Mouse (Mus musculus): ENCODE data around the gene Krt2. TPM values are rescaled to one million over a fixed set of nuclear protein-coding genes. Genes with fewer than 3 reads are reported as not detected.

The Krt2 gene
- not detected in 2 replicates for polyA plus RNA-seq (2012; rRNA removed)

GRCm38 (mm10) chr15:101817875-101818274, at the start of gene Krt2:
TSS of gene Krt2 (minus strand) at chr15:101818169.
- Histone ChIP-seq H3K27me3 (ENCODE audit: control insufficient read depth, insufficient read depth, low read length) (no peaks in the 10 kb centered on the region), H3K27ac (ENCODE audit: control insufficient read depth, insufficient read depth, low read depth, low read length) (no peak within 1 kb of the TSS), H3K4me1 (ENCODE audit: control insufficient read depth, insufficient read depth, low read length) (no peaks in the 10 kb centered on the region; the same call in 1 of the 2 replicates), H3K4me3 (ENCODE audit: control insufficient read depth, low read depth, low read length) (peak within 1 kb of the TSS; percentile 29; the same call in 1 of the 2 replicates), H3K36me3 (ENCODE audit: control insufficient read depth, insufficient read depth, low read length) (no peaks in the 10 kb centered on the region)
- TF ChIP-seq CTCF (IDR thresholded peaks at IDR 0.05; ENCODE audit: control insufficient read depth, insufficient read depth, insufficient replicate concordance, low read depth, low read length) (no peak), POLR2A (IDR thresholded peaks at IDR 0.05; ENCODE audit: control insufficient read depth, low read depth, low read length) (no peak)

- no peaks in the 10 kb centered on the region; the same call in 1 of the 2 replicates for H3K4me1 ChIP-seq (ENCODE audit: control insufficient read depth, insufficient read depth, low read length)
- H3K4me3 ChIP-seq (ENCODE audit: control insufficient read depth, low read depth, low read length), result no peak overlapping the region
- H3K36me3 ChIP-seq (ENCODE audit: control insufficient read depth, insufficient read depth, low read length), result no peaks in the 10 kb centered on the region
- no peaks in the 10 kb centered on the region for H3K27me3 ChIP-seq (ENCODE audit: control insufficient read depth, insufficient read depth, low read length)
- H3K27ac ChIP-seq (ENCODE audit: control insufficient read depth, insufficient read depth, low read depth, low read length), result no peak overlapping the region
- TF ChIP-seq CTCF (IDR thresholded peaks at IDR 0.05; ENCODE audit: control insufficient read depth, insufficient read depth, insufficient replicate concordance, low read depth, low read length) (no peak), POLR2A (IDR thresholded peaks at IDR 0.05; ENCODE audit: control insufficient read depth, low read depth, low read length) (no peak)
Observed at GRCm38 (mm10) chr15:101866754-101867153, 48.8 kb upstream of the Krt2 start.

- Histone ChIP-seq H3K27ac (ENCODE audit: control insufficient read depth, insufficient read depth, low read depth, low read length) (no peak overlapping the region), H3K4me3 (ENCODE audit: control insufficient read depth, low read depth, low read length) (no peak overlapping the region), H3K36me3 (ENCODE audit: control insufficient read depth, insufficient read depth, low read length) (no peaks in the 10 kb centered on the region), H3K4me1 (ENCODE audit: control insufficient read depth, insufficient read depth, low read length) (peaks cover 10% of the 10 kb centered on the region), H3K27me3 (ENCODE audit: control insufficient read depth, insufficient read depth, low read length) (peaks cover 6% of the 10 kb centered on the region)
- TF ChIP-seq CTCF (IDR thresholded peaks at IDR 0.05; ENCODE audit: control insufficient read depth, insufficient read depth, insufficient replicate concordance, low read depth, low read length), result no peak; the same call in 1 of the 2 replicates
- TF ChIP-seq POLR2A (IDR thresholded peaks at IDR 0.05; ENCODE audit: control insufficient read depth, low read depth, low read length), result no peak
Observed at GRCm38 (mm10) chr15:101860421-101861130, 42.6 kb upstream of the Krt2 start.

GRCm38 (mm10) chr15:101859735-101860170, 41.8 kb upstream of the Krt2 start:
- Histone ChIP-seq H3K36me3 (ENCODE audit: control insufficient read depth, insufficient read depth, low read length) (no peaks in the 10 kb centered on the region), H3K4me3 (ENCODE audit: control insufficient read depth, low read depth, low read length) (peak overlapping the region; percentile 67), H3K27me3 (ENCODE audit: control insufficient read depth, insufficient read depth, low read length) (peaks cover 6% of the 10 kb centered on the region), H3K4me1 (ENCODE audit: control insufficient read depth, insufficient read depth, low read length) (peaks cover 10% of the 10 kb centered on the region), H3K27ac (ENCODE audit: control insufficient read depth, insufficient read depth, low read depth, low read length) (no peak overlapping the region)
- no peak for TF ChIP-seq CTCF (IDR thresholded peaks at IDR 0.05; ENCODE audit: control insufficient read depth, insufficient read depth, insufficient replicate concordance, low read depth, low read length)
- no peak for TF ChIP-seq POLR2A (IDR thresholded peaks at IDR 0.05; ENCODE audit: control insufficient read depth, low read depth, low read length)

GRCm38 (mm10) chr15:101858673-101859425, 40.9 kb upstream of the Krt2 start:
- Histone ChIP-seq H3K36me3 (ENCODE audit: control insufficient read depth, insufficient read depth, low read length) (no peaks in the 10 kb centered on the region), H3K27ac (ENCODE audit: control insufficient read depth, insufficient read depth, low read depth, low read length) (no peak overlapping the region), H3K4me1 (ENCODE audit: control insufficient read depth, insufficient read depth, low read length) (peaks cover 10% of the 10 kb centered on the region), H3K27me3 (ENCODE audit: control insufficient read depth, insufficient read depth, low read length) (peaks cover 6% of the 10 kb centered on the region), H3K4me3 (ENCODE audit: control insufficient read depth, low read depth, low read length) (peak overlapping the region; percentile 67; the same call in 1 of the 2 replicates)
- TF ChIP-seq CTCF (IDR thresholded peaks at IDR 0.05; ENCODE audit: control insufficient read depth, insufficient read depth, insufficient replicate concordance, low read depth, low read length) (no peak), POLR2A (IDR thresholded peaks at IDR 0.05; ENCODE audit: control insufficient read depth, low read depth, low read length) (no peak)

GRCm38 (mm10) chr15:101856696-101857095, 38.7 kb upstream of the Krt2 start:
- TF ChIP-seq CTCF (IDR thresholded peaks at IDR 0.05; ENCODE audit: control insufficient read depth, insufficient read depth, insufficient replicate concordance, low read depth, low read length) (no peak), POLR2A (IDR thresholded peaks at IDR 0.05; ENCODE audit: control insufficient read depth, low read depth, low read length) (no peak)
- Histone ChIP-seq H3K4me3 (ENCODE audit: control insufficient read depth, low read depth, low read length) (no peak overlapping the region), H3K36me3 (ENCODE audit: control insufficient read depth, insufficient read depth, low read length) (no peaks in the 10 kb centered on the region), H3K27me3 (ENCODE audit: control insufficient read depth, insufficient read depth, low read length) (peaks cover 6% of the 10 kb centered on the region), H3K27ac (ENCODE audit: control insufficient read depth, insufficient read depth, low read depth, low read length) (no peak overlapping the region), H3K4me1 (ENCODE audit: control insufficient read depth, insufficient read depth, low read length) (peaks cover 10% of the 10 kb centered on the region)

GRCm38 (mm10) chr15:101855732-101856131, 37.8 kb upstream of the Krt2 start:
- peaks cover 6% of the 10 kb centered on the region for H3K27me3 ChIP-seq (ENCODE audit: control insufficient read depth, insufficient read depth, low read length)
- no peak overlapping the region for H3K4me3 ChIP-seq (ENCODE audit: control insufficient read depth, low read depth, low read length)
- TF ChIP-seq CTCF (IDR thresholded peaks at IDR 0.05; ENCODE audit: control insufficient read depth, insufficient read depth, insufficient replicate concordance, low read depth, low read length) (no peak), POLR2A (IDR thresholded peaks at IDR 0.05; ENCODE audit: control insufficient read depth, low read depth, low read length) (no peak)

More at GRCm38 (mm10) chr15:101855732-101856131, 37.8 kb upstream of the Krt2 start:
- Histone ChIP-seq H3K36me3 (ENCODE audit: control insufficient read depth, insufficient read depth, low read length) (no peaks in the 10 kb centered on the region), H3K4me1 (ENCODE audit: control insufficient read depth, insufficient read depth, low read length) (peaks cover 10% of the 10 kb centered on the region), H3K27ac (ENCODE audit: control insufficient read depth, insufficient read depth, low read depth, low read length) (no peak overlapping the region)
